Mouse (Mus musculus): ENCODE measurements around the gene Bpifb9b.
"Not testable (repeated sequence)": the region's sequence is repeated elsewhere in the genome, so short reads cannot be mapped to it uniquely, and the experiment has no call there.

DNA sequence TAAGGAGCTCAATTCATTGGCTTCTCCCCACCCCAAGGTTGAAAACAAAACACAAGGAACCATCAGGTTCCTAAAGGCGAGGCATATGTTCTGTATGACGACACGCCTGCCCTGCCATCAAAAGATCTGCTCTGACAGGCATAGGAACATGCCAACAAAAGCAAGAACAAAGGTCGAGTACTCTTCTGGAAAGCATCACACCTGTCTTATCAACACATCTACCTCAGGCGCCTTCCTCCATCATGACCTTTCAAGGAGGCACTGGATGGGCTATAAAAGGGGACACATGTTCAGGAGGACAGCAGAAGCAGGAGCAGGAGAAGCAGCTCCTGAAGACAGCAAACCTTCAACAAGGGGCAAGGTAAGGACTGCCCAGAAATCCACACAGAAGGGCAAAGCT, 49.5 kb upstream of the Bpifb9b start, which contains the start of gene Bpifb9a:
- TF ChIP-seq CTCF, POLR2A (IDR thresholded peaks at IDR 0.05; ENCODE audit: insufficient read depth, low read depth, low read length): not testable (repeated sequence)

Measured in olfactory bulb, adult 2 months (tissue).